Mouse (Mus musculus) kidney, adult 2 months (tissue): ENCODE measurements around the gene Jak3.

Experiments
- CTCF ChIP-seq: fragments of 200-500 bp; conservative IDR thresholded peaks from 2 replicates; pipeline ENCODE4 v1.5.1; 2011; ENCODE audit warnings: low read depth, mild to moderate bottlenecking, control low read depth, low read length, moderate library complexity, mixed read lengths; ENCODE audit not compliant: insufficient read depth, insufficient read length
- POLR2A ChIP-seq: fragments of 200-500 bp; IDR thresholded peaks from one replicate; pipeline ENCODE4 v1.6.1; 2011; ENCODE audit warnings: low read depth, low read length, control low read depth

DNA sequence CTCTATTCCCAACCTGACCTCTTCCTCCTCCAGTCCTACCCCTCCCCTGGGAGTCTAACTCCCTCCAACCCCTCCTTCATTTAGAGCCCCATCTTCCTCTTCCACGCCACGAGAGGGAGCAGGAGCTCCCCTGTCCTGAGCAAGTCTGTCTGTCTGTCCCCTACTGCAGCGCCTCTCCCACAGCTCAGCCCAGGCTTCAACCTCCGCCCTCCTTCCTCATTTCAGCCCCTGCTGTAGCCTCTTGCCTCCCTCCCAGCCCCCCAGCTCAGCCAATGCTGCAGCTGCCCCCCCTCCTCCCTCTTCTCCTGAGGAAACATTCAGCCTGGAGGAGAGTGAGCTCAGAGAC is 26.0 kb downstream of the Jak3 start:
- TF ChIP-seq CTCF = 0 out of 2 replicates have a peak, but pooled peaks have one; percentile 10
- TF ChIP-seq POLR2A = no peak
